Mouse (Mus musculus) embryonic facial prominence, embryonic 11.5 days (tissue): Measurements from ENCODE around the gene BC053393. TPM values are rescaled to one million over a fixed set of nuclear protein-coding genes. Genes with fewer than 3 reads are reported as not detected.
A peak's percentile ranks its signal among the peaks of the same experiment; 100 is the strongest.
"Not testable (repeated sequence)": the region's sequence is repeated elsewhere in the genome, so short reads cannot be mapped to it uniquely, and the experiment has no call there.

Source experiments
- ATAC-seq: fragments of 200-750 bp; cut with Nextera tagmentation; replicated peaks from 2 replicates; pipeline ENCODE4 v1.8.0; 2017; ENCODE audit warnings: low read depth; ENCODE audit not compliant: insufficient number of reproducible peaks, low FRiP score, low TSS enrichment
- DNase-seq: peaks from one replicate; pipeline ENCODE4 v3.0.0-alpha.2; 2015; ENCODE audit warnings: low spot score
- H3K27ac ChIP-seq: fragments of 300-500 bp; sonication (generic); replicated peaks from 2 replicates; pipeline ENCODE4 v1.5.1; 2014; ENCODE audit warnings: mild to moderate bottlenecking, low read depth, low read length, control low read depth
- H3K27me3 ChIP-seq: fragments of 300-500 bp; sonication (generic); 2 replicates; pipeline ENCODE4 v1.6.1; 2014; ENCODE audit warnings: mild to moderate bottlenecking, low read length, moderate library complexity, mixed read lengths; ENCODE audit not compliant: control insufficient read depth, insufficient read depth
- H3K36me3 ChIP-seq: fragments of 300-500 bp; sonication (generic); replicated peaks from 2 replicates; pipeline ENCODE4 v1.6.1; 2014; ENCODE audit warnings: low read depth, mild to moderate bottlenecking, low read length, moderate library complexity, mixed read lengths; ENCODE audit not compliant: control insufficient read depth, insufficient read depth
- H3K4me1 ChIP-seq: fragments of 300-500 bp; sonication (generic); 2 replicates; pipeline ENCODE4 v1.6.1; 2014; ENCODE audit warnings: low read length, mixed read lengths; ENCODE audit not compliant: control insufficient read depth, insufficient read depth
- H3K4me2 ChIP-seq: fragments of 300-500 bp; sonication (generic); 2 replicates; pipeline ENCODE4 v1.6.1; 2014; ENCODE audit warnings: low read depth, mild to moderate bottlenecking, control low read depth, low read length, moderate library complexity
- H3K4me3 ChIP-seq: fragments of 300-500 bp; sonication (generic); 2 replicates; pipeline ENCODE4 v1.5.1; 2014; ENCODE audit warnings: low read depth, low read length, control low read depth
- H3K9ac ChIP-seq: fragments of 300-500 bp; sonication (generic); replicated peaks from 2 replicates; pipeline ENCODE4 v1.6.1; 2014; ENCODE audit warnings: mild to moderate bottlenecking, control low read depth, low read length
- H3K9me3 ChIP-seq: fragments of 300-500 bp; sonication (generic); replicated peaks from 2 replicates; pipeline ENCODE4 v1.6.1; 2016; ENCODE audit warnings: mild to moderate bottlenecking, low read length, inconsistent platforms, mixed read lengths; ENCODE audit not compliant: control insufficient read depth
- WGBS: fragments of 180-500 bp; shearing (Covaris S2); extraction: QIAGEN DNeasy Blood & Tissue Kit; methylation state at CpG from one replicate; pipeline ENCODE4 v1.1.7; 2014; 5-methylcytosine and 5-hydroxymethylcytosine counted together
- polyA plus RNA-seq: library from polyadenylated mRNA; unstranded; fragments of >200 nt; fragmentation: Nextera tagmentation; extraction: Ambion mirVana; gene quantifications from 2 replicates; pipeline ENCODE4 v1.2.1, GENCODE M21; 2014

Gene BC053393
- polyA plus RNA-seq, 1 experiment from 2014 or later, result not detected

DNA sequence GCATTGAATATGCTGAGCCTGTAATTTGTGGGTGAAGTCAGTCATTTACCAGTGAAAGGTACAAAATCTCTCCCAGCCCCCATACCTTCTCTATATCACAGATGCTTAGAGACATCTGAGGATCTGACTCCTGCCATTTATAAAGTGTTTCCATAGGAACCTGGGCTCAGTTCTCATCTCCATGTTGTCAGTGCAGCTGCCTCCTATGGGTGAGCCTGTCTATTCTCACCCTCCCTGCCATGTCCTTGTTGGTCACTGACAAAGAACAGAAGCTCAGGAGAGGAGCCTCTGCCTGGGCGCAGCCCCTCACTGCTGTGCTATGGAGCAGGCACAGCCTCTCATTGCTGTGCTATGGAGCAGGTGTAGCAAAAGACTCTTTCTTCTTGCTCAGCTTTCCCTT is 48.6 kb downstream of the BC053393 start:
- Histone ChIP-seq H3K27me3 (no peaks in the 10 kb centered on the region), H3K36me3 (no peaks in the 10 kb centered on the region), H3K27ac (no peak overlapping the region), H3K9ac (no peak overlapping the region), H3K9me3 (no peaks in the 10 kb centered on the region), H3K4me1 (no peaks in the 10 kb centered on the region), H3K4me3 (no peak overlapping the region), H3K4me2 (no peak overlapping the region)
- DNase-seq, result no peak
- WGBS, result 79% methylated on average over 1 of the region's 1 CpGs
- ATAC-seq, result no peak

DNA sequence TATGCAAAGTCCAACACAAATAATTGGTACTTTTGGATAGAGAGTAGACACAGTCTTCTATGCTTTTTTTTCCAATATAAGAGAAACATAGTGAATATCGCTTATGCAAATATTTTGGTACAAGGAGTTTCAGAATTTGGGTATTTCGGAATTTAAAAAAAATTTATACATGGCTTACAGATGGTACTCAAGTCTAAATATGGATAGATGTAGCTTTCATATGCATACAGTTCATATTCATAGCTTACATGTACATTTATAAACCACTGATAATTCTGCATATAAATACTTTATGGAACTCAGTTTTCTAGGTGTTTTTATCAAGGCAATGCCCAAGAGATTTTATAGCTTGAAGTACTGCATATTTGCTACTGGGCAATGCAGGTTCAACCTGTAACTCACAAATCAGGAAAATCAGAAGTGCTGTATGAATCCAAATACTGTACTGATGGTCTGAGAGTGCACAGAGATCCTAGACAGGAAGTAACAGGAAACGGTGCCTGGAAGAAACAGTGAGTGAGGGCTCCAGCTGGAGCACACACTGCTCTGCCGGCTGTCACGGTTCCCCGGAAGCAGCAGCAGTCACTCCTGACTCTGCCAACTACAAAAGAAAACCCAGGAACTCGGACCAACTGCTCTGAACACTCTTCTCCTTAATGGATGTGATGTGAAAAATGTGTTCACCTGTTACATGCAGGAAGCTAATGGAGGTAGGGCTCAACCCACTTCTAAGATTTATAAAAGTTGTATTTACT is 49.3 kb downstream of the BC053393 start:
- ATAC-seq (no peak), DNase-seq (no peak)
- H3K36me3 ChIP-seq, result no peaks in the 10 kb centered on the region
- no peak overlapping the region for H3K27ac ChIP-seq
- H3K4me2 ChIP-seq, result no peak overlapping the region
- 68% methylated on average over 7 of the region's 7 CpGs for WGBS
- H3K4me1 ChIP-seq, result no peaks in the 10 kb centered on the region
- no peak overlapping the region for H3K9ac ChIP-seq
- no peaks in the 10 kb centered on the region for H3K9me3 ChIP-seq
- H3K4me3 ChIP-seq, result no peak overlapping the region
- no peaks in the 10 kb centered on the region for H3K27me3 ChIP-seq

DNA sequence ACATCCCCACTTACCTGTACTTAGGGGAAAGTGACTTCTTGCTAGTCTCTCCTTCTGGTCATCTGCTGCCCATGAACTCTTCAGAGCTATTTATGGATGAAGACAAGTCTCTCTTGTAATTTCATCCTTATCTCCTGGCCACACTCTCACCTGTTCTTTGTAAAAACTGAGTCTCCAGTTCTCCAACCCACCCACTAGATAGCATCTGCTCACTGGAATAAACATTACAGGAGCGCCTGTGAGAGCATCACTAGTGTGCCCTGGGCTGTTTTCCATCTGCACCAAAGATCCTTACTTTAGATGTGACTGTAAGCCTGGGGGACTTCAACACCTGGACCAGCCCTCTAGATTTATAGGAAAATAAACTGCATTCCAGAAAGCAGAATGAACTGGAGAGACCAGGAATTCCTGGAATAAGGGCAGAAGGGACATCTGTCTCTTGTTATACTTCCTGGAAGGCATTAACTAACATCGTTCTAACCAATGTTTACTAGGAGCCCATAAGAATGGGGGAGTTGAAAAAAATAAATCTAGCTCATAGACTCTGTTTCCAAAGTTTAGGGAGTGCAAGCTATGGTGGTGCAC is 58.0 kb downstream of the BC053393 start, which contains the start of gene Dppa1:
TSS of gene Dppa1 (minus strand) at position 51 of the 585 bp plus-strand sequence.
- no peak within 1 kb of the TSS for H3K4me3 ChIP-seq
- no peaks in the 10 kb centered on the region for H3K9me3 ChIP-seq
- no peak within 1 kb of the TSS for H3K4me2 ChIP-seq
- H3K27me3 ChIP-seq, result no peaks in the 10 kb centered on the region
- H3K9ac ChIP-seq, result no peak within 1 kb of the TSS
- H3K27ac ChIP-seq, result no peak within 1 kb of the TSS
- no peaks in the 10 kb centered on the region for H3K36me3 ChIP-seq
- WGBS, result 56% methylated on average over 2 of the region's 2 CpGs
- H3K4me1 ChIP-seq, result no peaks in the 10 kb centered on the region
- ATAC-seq, result no peak
- peak; percentile 5 for DNase-seq

DNA sequence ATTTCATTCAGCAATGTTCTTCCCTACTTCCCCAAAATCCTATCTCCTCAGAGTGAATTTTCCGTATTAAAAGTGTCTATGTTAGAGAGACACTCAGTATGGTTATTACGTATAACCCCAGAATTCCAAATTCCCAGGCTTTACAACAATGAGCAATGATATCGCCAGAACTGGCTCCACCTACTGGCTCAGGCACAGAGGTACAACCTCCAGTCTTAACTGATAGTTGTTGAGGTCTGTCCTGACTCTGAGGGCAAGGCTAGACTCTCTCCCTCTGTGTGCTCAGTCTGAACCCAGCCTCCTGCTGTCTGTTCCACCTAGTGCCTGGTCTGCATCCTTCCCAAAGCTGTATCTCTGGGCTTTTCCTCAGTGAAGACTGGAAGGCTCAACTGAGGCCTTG is 60.3 kb downstream of the BC053393 start:
- no peak overlapping the region for H3K9ac ChIP-seq
- no peaks in the 10 kb centered on the region for H3K9me3 ChIP-seq
- no peak overlapping the region for H3K4me3 ChIP-seq
- WGBS, result 31% methylated on average over 3 of the region's 3 CpGs
- H3K36me3 ChIP-seq, result no peaks in the 10 kb centered on the region
- no peak overlapping the region for H3K27ac ChIP-seq
- H3K27me3 ChIP-seq, result no peaks in the 10 kb centered on the region
- H3K4me2 ChIP-seq, result no peak overlapping the region
- DNase-seq (peak; percentile 68), ATAC-seq (no peak)
- no peaks in the 10 kb centered on the region for H3K4me1 ChIP-seq

DNA sequence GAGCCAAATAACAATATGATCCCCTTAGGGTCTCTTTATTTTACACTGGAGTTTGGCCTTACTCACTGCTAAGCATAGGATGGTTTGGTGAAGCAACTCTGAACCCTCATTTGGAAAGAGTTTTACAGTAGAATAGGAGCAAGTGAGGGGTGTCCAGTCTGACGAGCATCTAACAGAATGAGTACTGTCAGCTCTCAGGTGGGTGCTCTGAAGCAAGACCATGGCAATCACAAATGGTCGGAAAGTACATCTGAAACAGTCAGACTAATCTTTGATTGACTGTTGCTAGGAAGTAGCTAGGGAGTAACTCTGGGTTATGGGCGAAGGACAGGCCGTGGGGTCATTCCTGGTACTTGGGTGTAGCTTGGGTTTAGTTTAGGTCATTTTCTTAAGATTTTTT is 64.2 kb downstream of the BC053393 start:
- H3K4me3 ChIP-seq, H3K27ac ChIP-seq, H3K4me2 ChIP-seq, H3K4me1 ChIP-seq, ATAC-seq, H3K9ac ChIP-seq, H3K9me3 ChIP-seq, H3K27me3 ChIP-seq, DNase-seq, H3K36me3 ChIP-seq: not testable (repeated sequence)
- 82% methylated on average over 4 of the region's 4 CpGs for WGBS

DNA sequence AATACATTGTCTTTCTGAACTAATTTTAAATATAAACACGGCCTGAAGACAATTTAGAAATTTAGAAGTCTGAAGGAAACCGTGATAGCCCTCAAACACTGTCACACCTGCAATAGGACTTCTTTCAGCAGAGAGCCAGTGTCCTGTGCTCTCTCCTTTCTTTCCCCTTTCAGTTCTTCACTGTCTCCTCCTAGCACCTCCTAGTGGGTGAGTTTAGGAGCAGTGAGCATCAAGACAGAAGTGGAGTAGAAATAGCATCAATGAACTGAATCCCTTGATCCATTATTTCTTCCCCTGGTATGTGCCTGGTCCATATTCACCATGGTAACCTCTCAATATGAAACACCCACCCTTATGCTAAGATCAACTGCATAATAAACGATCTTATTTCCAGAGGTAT is 65.2 kb downstream of the BC053393 start:
- Histone ChIP-seq H3K4me3 (no peak overlapping the region), H3K4me2 (no peak overlapping the region), H3K9me3 (no peaks in the 10 kb centered on the region), H3K4me1 (no peaks in the 10 kb centered on the region), H3K27me3 (no peaks in the 10 kb centered on the region), H3K36me3 (no peaks in the 10 kb centered on the region), H3K9ac (no peak overlapping the region), H3K27ac (no peak overlapping the region)
- ATAC-seq (no peak), DNase-seq (no peak)
- 87% methylated on average over 3 of the region's 3 CpGs for WGBS

Other genes with a start within 250 kb of the BC053393 start
- not detected in 2 replicates for gene Itk, start 182.0 kb upstream of the BC053393 start, polyA plus RNA-seq
- gene Fam71b, start 175.0 kb upstream of the BC053393 start, polyA plus RNA-seq, result not detected in 2 replicates
- 113 and 114 TPM in 2 replicates for gene Med7, start 134.6 kb upstream of the BC053393 start, polyA plus RNA-seq
- 0.26 TPM in 1 of 2 replicates, not detected in the other for gene Havcr2, start 116.6 kb upstream of the BC053393 start, polyA plus RNA-seq
- gene Gm12169, start 47.3 kb upstream of the BC053393 start, polyA plus RNA-seq, result not detected in 2 replicates
- not detected in 2 replicates for gene Dppa1, start 57.7 kb downstream of the BC053393 start, polyA plus RNA-seq
- gene Timd2, start 135.5 kb downstream of the BC053393 start, polyA plus RNA-seq, result not detected in 2 replicates
- not detected in 2 replicates for gene Havcr1, start 163.5 kb downstream of the BC053393 start, polyA plus RNA-seq
- 0.31 TPM in 1 of 2 replicates, not detected in the other for gene Timd4, start 239.3 kb downstream of the BC053393 start, polyA plus RNA-seq